ENCODE assay signal across 13 mouse cellular contexts in the genomic region with DNA sequence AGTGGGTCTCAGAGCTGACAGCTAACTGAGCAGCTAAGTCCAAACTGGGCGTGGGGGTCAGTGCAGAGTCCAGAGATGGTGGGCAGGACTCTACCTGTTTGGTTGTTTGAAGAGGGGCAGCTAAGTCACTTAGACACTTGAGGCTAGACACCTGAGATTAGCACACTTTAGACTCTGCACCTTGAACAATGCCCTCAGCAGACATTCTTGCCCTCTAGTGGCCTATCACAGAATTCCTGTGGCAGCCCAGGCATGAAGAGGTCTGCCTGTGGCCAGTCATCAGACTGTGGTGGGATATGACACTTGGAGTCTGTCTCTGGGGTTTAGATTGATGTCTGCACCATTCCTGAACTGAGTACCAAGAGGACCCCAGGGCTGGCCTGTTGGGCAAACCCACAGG. TPM values are rescaled to one million over a fixed set of nuclear protein-coding genes. Genes with fewer than 3 reads are reported as not detected.
A peak's percentile ranks its signal among the peaks of the same experiment; 100 is the strongest.
DNase-seq lines count a peak whose midpoint lies in the region; ATAC-seq and TF ChIP-seq lines count a peak whose summit lies in the region.
"Had no signal": no experiment of that assay in that cellular context is flagged by ENCODE, and none has a peak within 500 bp of the region (broad histone marks: within the 10 kb centered on the region; RNA-seq: fewer than 3 reads in every experiment).

No protein-coding gene starts in this region.

- ATAC-seq in kidney, embryonic 14.5 days (ENCODE audit: low FRiP score, low TSS enrichment) = no peak
- ATAC-seq in kidney, postnatal 0 days (replicated peaks; ENCODE audit: low FRiP score, low read depth) = peak; percentile 76; the same call in 1 of the 2 replicates
- no peak for ATAC-seq in erythroblast, adult 5-6 weeks (replicated peaks; ENCODE audit: low FRiP score, poor library complexity, severe bottlenecking)
- ATAC-seq in forebrain, embryonic 14.5 days = no peak

- peak; percentile 54 for TF ChIP-seq CTCF in kidney, postnatal 0 days (IDR thresholded peaks at IDR 0.05; ENCODE audit: low read depth)

- no peak overlapping the region for H3K4me2 ChIP-seq in kidney, embryonic 14.5 days (replicated peaks; ENCODE audit: low read depth, low read length)
- no peak overlapping the region for H3K4me2 ChIP-seq in kidney, postnatal 0 days (ENCODE audit: low read length)
- no peak overlapping the region for H3K4me2 ChIP-seq in forebrain, embryonic 14.5 days (ENCODE audit: low read length)

- H3K36me3 ChIP-seq in kidney, embryonic 14.5 days (ENCODE audit: control insufficient read depth, insufficient read depth, low read length) = peaks cover 80% of the 10 kb centered on the region
- H3K36me3 ChIP-seq in kidney, postnatal 0 days (ENCODE audit: insufficient read depth, low read length) = peaks cover 32% of the 10 kb centered on the region
- peaks cover 62% of the 10 kb centered on the region for H3K36me3 ChIP-seq in forebrain, embryonic 14.5 days (ENCODE audit: control insufficient read depth, insufficient read depth, low read length)

- no peaks in the 10 kb centered on the region for H3K9me3 ChIP-seq in kidney, embryonic 14.5 days (ENCODE audit: control insufficient read depth, low read length)
- H3K9me3 ChIP-seq in kidney, postnatal 0 days (replicated peaks; ENCODE audit: low read length) = no peaks in the 10 kb centered on the region
- no peaks in the 10 kb centered on the region for H3K9me3 ChIP-seq in forebrain, embryonic 14.5 days (replicated peaks; ENCODE audit: control insufficient read depth, low read length)

- H3K4me1 ChIP-seq in kidney, embryonic 14.5 days (ENCODE audit: control insufficient read depth, insufficient read depth, low read length) = no peaks in the 10 kb centered on the region
- H3K4me1 ChIP-seq in kidney, postnatal 0 days (replicated peaks; ENCODE audit: insufficient read depth, low read length) = no peaks in the 10 kb centered on the region
- H3K4me1 ChIP-seq in forebrain, embryonic 14.5 days (ENCODE audit: control insufficient read depth, insufficient read depth, low read length) = no peaks in the 10 kb centered on the region

- no peak overlapping the region for H3K9ac ChIP-seq in kidney, embryonic 14.5 days (ENCODE audit: low read depth, low read length)
- no peak overlapping the region for H3K9ac ChIP-seq in kidney, postnatal 0 days (ENCODE audit: low read depth, low read length)
- H3K9ac ChIP-seq in forebrain, embryonic 14.5 days (ENCODE audit: low read length) = no peak overlapping the region

- DNase-seq in kidney, adult 18-20 months = peak; percentile 43
- DNase-seq in A20 (ENCODE audit: low read depth, low spot score) (peak; percentile 16), R1 (ENCODE audit: low read depth, low spot score) (peak; percentile 70)
- peak; percentile 10 for DNase-seq in kidney, postnatal 0 days (ENCODE audit: low spot score)
- DNase-seq in forebrain, embryonic 14.5 days (ENCODE audit: low spot score) = no peak
- DNase-seq in adrenal gland, postnatal 14 days = no peak
- DNase-seq: cerebellum, adult 18-20 months; liver; right cerebral cortex, postnatal 25 days; thymus, postnatal 4 days had no signal

- H3K4me3 ChIP-seq in kidney, embryonic 14.5 days (ENCODE audit: low read length) = no peak overlapping the region
- H3K4me3 ChIP-seq in kidney, postnatal 0 days (replicated peaks; ENCODE audit: low read depth, low read length) = no peak overlapping the region
- H3K4me3 ChIP-seq in forebrain, embryonic 14.5 days (ENCODE audit: low read depth, low read length) = no peak overlapping the region
- H3K4me3 ChIP-seq: erythroblast, embryonic 14.5 days had no signal

- H3K27me3 ChIP-seq in kidney, embryonic 14.5 days (ENCODE audit: control insufficient read depth, insufficient read depth, low read length) = no peaks in the 10 kb centered on the region
- no peaks in the 10 kb centered on the region for H3K27me3 ChIP-seq in kidney, postnatal 0 days (ENCODE audit: insufficient read depth, low read length)
- no peaks in the 10 kb centered on the region for H3K27me3 ChIP-seq in forebrain, embryonic 14.5 days (replicated peaks; ENCODE audit: control insufficient read depth, insufficient read depth, low read length)

- 95% methylated on average over 1 of the region's 1 CpGs for WGBS in kidney, embryonic 14.5 days
- WGBS in kidney, postnatal 0 days = 91% methylated on average over 1 of the region's 1 CpGs
- WGBS in forebrain, embryonic 14.5 days = 90% methylated on average over 1 of the region's 1 CpGs

- H3K27ac ChIP-seq in kidney, embryonic 14.5 days (ENCODE audit: low read depth, low read length) = no peak overlapping the region
- H3K27ac ChIP-seq in kidney, postnatal 0 days = no peak overlapping the region
- H3K27ac ChIP-seq in forebrain, embryonic 14.5 days (ENCODE audit: low read depth, low read length) = no peak overlapping the region

RNA-seq across cellular contexts. Expression of a gene that starts 7.7 kb away (rescaled TPM):
- 23.0 and 27.8 TPM in 2 replicates for polyA plus RNA-seq in kidney, embryonic 14.5 days (2014; fragmentation: Nextera tagmentation; extraction: Ambion mirVana)
- 20.4 and 22.0 TPM in 2 replicates for polyA plus RNA-seq in kidney, postnatal 0 days (2015; fragmentation: Nextera tagmentation; extraction: Ambion mirVana)
- 3.1 and 3.5 TPM in 2 replicates for total RNA-seq in erythroblast, adult 5-6 weeks (2015; ENCODE audit: low replicate concordance)
- 4.2 and 4.3 TPM in 2 replicates for total RNA-seq in erythroblast, adult 5-6 weeks (2017; ENCODE audit: low replicate concordance)
- polyA plus RNA-seq in forebrain, embryonic 14.5 days (2014; fragmentation: Nextera tagmentation; extraction: Ambion mirVana) = 29.7 and 36.6 TPM in 2 replicates
- total RNA-seq in adrenal gland, postnatal 14 days (2021) = 17.2 and 19.7 TPM in 2 replicates

Comparison
In these comparisons a context has a peak if more than half of its experiments do, and no peak if none do; other contexts are left out.
1. DNase-seq: peak in kidney, adult 18-20 months (single experiment), A20 (single experiment), R1 (single experiment) and kidney, postnatal 0 days (single experiment); none in forebrain, embryonic 14.5 days (single experiment) and adrenal gland, postnatal 14 days (single experiment).